Mouse (Mus musculus): Measurements from ENCODE around the gene Mymk. TPM values are rescaled to one million over a fixed set of nuclear protein-coding genes. Genes with fewer than 3 reads are reported as not detected.

Mymk gene
- polyA plus RNA-seq, 1 experiment from 2014 or later: 0.22 TPM

- 55% methylated on average over 2 of the region's 2 CpGs for WGBS
- H3K27ac ChIP-seq (ENCODE audit: low read length): no peak overlapping the region
- ATAC-seq: no peak
- H3K4me1 ChIP-seq (ENCODE audit: control insufficient read depth, insufficient read depth, low read length): peaks cover 4% of the 10 kb centered on the region; the same call in 1 of the 2 replicates
- no peaks in the 10 kb centered on the region; the same call in 1 of the 2 replicates for H3K27me3 ChIP-seq (replicated peaks; ENCODE audit: control insufficient read depth, insufficient read depth, low read length)
- H3K36me3 ChIP-seq (ENCODE audit: control insufficient read depth, insufficient read depth, low read length): no peaks in the 10 kb centered on the region
- no peak overlapping the region for H3K4me3 ChIP-seq (ENCODE audit: low read length)
- H3K9ac ChIP-seq (ENCODE audit: low read depth, low read length): no peak overlapping the region
- no peaks in the 10 kb centered on the region for H3K9me3 ChIP-seq (ENCODE audit: control insufficient read depth, low read length)
- H3K4me2 ChIP-seq (ENCODE audit: low read depth, low read length): no peak overlapping the region
Measured at GRCm38 (mm10) chr2:27032361-27032760, 39.6 kb downstream of the Mymk start.

- H3K27me3 ChIP-seq (replicated peaks; ENCODE audit: control insufficient read depth, insufficient read depth, low read length): no peaks in the 10 kb centered on the region; the same call in 1 of the 2 replicates
- H3K4me2 ChIP-seq (ENCODE audit: low read depth, low read length): peak overlapping the region; percentile 53
- ATAC-seq: no peak
- H3K27ac ChIP-seq (ENCODE audit: low read length): no peak overlapping the region
- no peaks in the 10 kb centered on the region for H3K9me3 ChIP-seq (ENCODE audit: control insufficient read depth, low read length)
- H3K9ac ChIP-seq (ENCODE audit: low read depth, low read length): 0 out of 2 replicates have a peak overlapping the region, but pooled peaks have one; percentile 49
- peaks cover 4% of the 10 kb centered on the region; the same call in 1 of the 2 replicates for H3K4me1 ChIP-seq (ENCODE audit: control insufficient read depth, insufficient read depth, low read length)
- 70% methylated on average over 4 of the region's 4 CpGs for WGBS
- no peaks in the 10 kb centered on the region for H3K36me3 ChIP-seq (ENCODE audit: control insufficient read depth, insufficient read depth, low read length)
- H3K4me3 ChIP-seq (ENCODE audit: low read length): no peak overlapping the region
Measured at GRCm38 (mm10) chr2:27028437-27029015, 43.5 kb downstream of the Mymk start.

GRCm38 (mm10) chr2:27027618-27028436, 44.2 kb downstream of the Mymk start, which contains the start of gene Slc2a6:
Gene Slc2a6, minus strand, starts transcription at chr2:27027998.
- H3K27ac ChIP-seq (ENCODE audit: low read length): no peak within 1 kb of the TSS
- H3K27me3 ChIP-seq (replicated peaks; ENCODE audit: control insufficient read depth, insufficient read depth, low read length): no peaks in the 10 kb centered on the region; the same call in 1 of the 2 replicates
- peaks cover 4% of the 10 kb centered on the region; the same call in 1 of the 2 replicates for H3K4me1 ChIP-seq (ENCODE audit: control insufficient read depth, insufficient read depth, low read length)
- peak; percentile 99 for ATAC-seq
- H3K4me3 ChIP-seq (ENCODE audit: low read length): peak within 1 kb of the TSS; percentile 36
- H3K9me3 ChIP-seq (ENCODE audit: control insufficient read depth, low read length): no peaks in the 10 kb centered on the region
- H3K36me3 ChIP-seq (ENCODE audit: control insufficient read depth, insufficient read depth, low read length): no peaks in the 10 kb centered on the region
- peak within 1 kb of the TSS; percentile 53 for H3K4me2 ChIP-seq (ENCODE audit: low read depth, low read length)
- WGBS: 3% methylated on average over 38 of the region's 38 CpGs
- peak within 1 kb of the TSS; percentile 49; the same call in 1 of the 2 replicates for H3K9ac ChIP-seq (ENCODE audit: low read depth, low read length)

- Histone ChIP-seq H3K4me2 (ENCODE audit: low read depth, low read length) (no peak overlapping the region), H3K4me1 (ENCODE audit: control insufficient read depth, insufficient read depth, low read length) (peaks cover 4% of the 10 kb centered on the region; the same call in 1 of the 2 replicates), H3K9ac (ENCODE audit: low read depth, low read length) (no peak overlapping the region), H3K4me3 (ENCODE audit: low read length) (peak overlapping the region; percentile 36; the same call in 1 of the 2 replicates), H3K36me3 (ENCODE audit: control insufficient read depth, insufficient read depth, low read length) (no peaks in the 10 kb centered on the region), H3K27me3 (replicated peaks; ENCODE audit: control insufficient read depth, insufficient read depth, low read length) (no peaks in the 10 kb centered on the region; the same call in 1 of the 2 replicates), H3K27ac (ENCODE audit: low read length) (no peak overlapping the region), H3K9me3 (ENCODE audit: control insufficient read depth, low read length) (no peaks in the 10 kb centered on the region)
- ATAC-seq: no peak
- WGBS: 72% methylated on average over 10 of the region's 10 CpGs
Measured at GRCm38 (mm10) chr2:27026857-27027617, 44.9 kb downstream of the Mymk start.

- no peaks in the 10 kb centered on the region; the same call in 1 of the 2 replicates for H3K27me3 ChIP-seq (replicated peaks; ENCODE audit: control insufficient read depth, insufficient read depth, low read length)
- 91% methylated on average over 3 of the region's 3 CpGs for WGBS
- H3K4me3 ChIP-seq (ENCODE audit: low read length): no peak overlapping the region
- H3K4me1 ChIP-seq (ENCODE audit: control insufficient read depth, insufficient read depth, low read length): peaks cover 4% of the 10 kb centered on the region; the same call in 1 of the 2 replicates
- no peak for ATAC-seq
- H3K27ac ChIP-seq (ENCODE audit: low read length): no peak overlapping the region
- no peaks in the 10 kb centered on the region for H3K36me3 ChIP-seq (ENCODE audit: control insufficient read depth, insufficient read depth, low read length)
- H3K4me2 ChIP-seq (ENCODE audit: low read depth, low read length): no peak overlapping the region
- H3K9ac ChIP-seq (ENCODE audit: low read depth, low read length): no peak overlapping the region
- no peaks in the 10 kb centered on the region for H3K9me3 ChIP-seq (ENCODE audit: control insufficient read depth, low read length)
Measured at GRCm38 (mm10) chr2:27026332-27026731, 45.6 kb downstream of the Mymk start.

GRCm38 (mm10) chr2:27025545-27025944, 46.4 kb downstream of the Mymk start:
- H3K27ac ChIP-seq (ENCODE audit: low read length): no peak overlapping the region
- H3K9ac ChIP-seq (ENCODE audit: low read depth, low read length): no peak overlapping the region
- no peaks in the 10 kb centered on the region for H3K36me3 ChIP-seq (ENCODE audit: control insufficient read depth, insufficient read depth, low read length)
- no peaks in the 10 kb centered on the region; the same call in 1 of the 2 replicates for H3K27me3 ChIP-seq (replicated peaks; ENCODE audit: control insufficient read depth, insufficient read depth, low read length)
- H3K9me3 ChIP-seq (ENCODE audit: control insufficient read depth, low read length): no peaks in the 10 kb centered on the region
- no peak overlapping the region for H3K4me3 ChIP-seq (ENCODE audit: low read length)
- no peak overlapping the region for H3K4me2 ChIP-seq (ENCODE audit: low read depth, low read length)
- ATAC-seq: no peak
- WGBS: 73% methylated on average over 3 of the region's 3 CpGs
- H3K4me1 ChIP-seq (ENCODE audit: control insufficient read depth, insufficient read depth, low read length): peaks cover 4% of the 10 kb centered on the region; the same call in 1 of the 2 replicates

- no peak for ATAC-seq
- Histone ChIP-seq H3K4me1 (ENCODE audit: control insufficient read depth, insufficient read depth, low read length) (peaks cover 4% of the 10 kb centered on the region; the same call in 1 of the 2 replicates), H3K4me2 (ENCODE audit: low read depth, low read length) (no peak overlapping the region), H3K27ac (ENCODE audit: low read length) (no peak overlapping the region), H3K36me3 (ENCODE audit: control insufficient read depth, insufficient read depth, low read length) (no peaks in the 10 kb centered on the region), H3K27me3 (replicated peaks; ENCODE audit: control insufficient read depth, insufficient read depth, low read length) (no peaks in the 10 kb centered on the region), H3K9me3 (ENCODE audit: control insufficient read depth, low read length) (no peaks in the 10 kb centered on the region), H3K4me3 (ENCODE audit: low read length) (no peak overlapping the region), H3K9ac (ENCODE audit: low read depth, low read length) (no peak overlapping the region)
- 75% methylated on average over 14 of the region's 14 CpGs for WGBS
Measured at GRCm38 (mm10) chr2:27024136-27024535, 47.8 kb downstream of the Mymk start.

- ATAC-seq: no peak
- no peaks in the 10 kb centered on the region for H3K36me3 ChIP-seq (ENCODE audit: control insufficient read depth, insufficient read depth, low read length)
- no peaks in the 10 kb centered on the region for H3K27me3 ChIP-seq (replicated peaks; ENCODE audit: control insufficient read depth, insufficient read depth, low read length)
- H3K9ac ChIP-seq (ENCODE audit: low read depth, low read length): no peak overlapping the region
- H3K9me3 ChIP-seq (ENCODE audit: control insufficient read depth, low read length): no peaks in the 10 kb centered on the region
- no peak overlapping the region for H3K4me3 ChIP-seq (ENCODE audit: low read length)
- H3K27ac ChIP-seq (ENCODE audit: low read length): no peak overlapping the region
- no peaks in the 10 kb centered on the region for H3K4me1 ChIP-seq (ENCODE audit: control insufficient read depth, insufficient read depth, low read length)
- no peak overlapping the region for H3K4me2 ChIP-seq (ENCODE audit: low read depth, low read length)
- WGBS: 79% methylated on average over 6 of the region's 6 CpGs
Measured at GRCm38 (mm10) chr2:27022612-27023011, 49.4 kb downstream of the Mymk start.

GRCm38 (mm10) chr2:27021103-27021502, 50.9 kb downstream of the Mymk start:
- no peak overlapping the region for H3K9ac ChIP-seq (ENCODE audit: low read depth, low read length)
- H3K36me3 ChIP-seq (ENCODE audit: control insufficient read depth, insufficient read depth, low read length): 0 out of 2 replicates have a peak, but pooled peaks cover 3% of the 10 kb centered on the region
- H3K27ac ChIP-seq (ENCODE audit: low read length): no peak overlapping the region
- H3K9me3 ChIP-seq (ENCODE audit: control insufficient read depth, low read length): no peaks in the 10 kb centered on the region
- 76% methylated on average over 1 of the region's 1 CpGs for WGBS
- no peak overlapping the region for H3K4me3 ChIP-seq (ENCODE audit: low read length)
- ATAC-seq: no peak
- no peaks in the 10 kb centered on the region for H3K4me1 ChIP-seq (ENCODE audit: control insufficient read depth, insufficient read depth, low read length)
- H3K4me2 ChIP-seq (ENCODE audit: low read depth, low read length): no peak overlapping the region
- H3K27me3 ChIP-seq (replicated peaks; ENCODE audit: control insufficient read depth, insufficient read depth, low read length): no peaks in the 10 kb centered on the region

All from intestine, embryonic 16.5 days (tissue).